Mouse (Mus musculus): ENCODE results near the gene Gm5155.
"Not testable (repeated sequence)": the region's sequence is repeated elsewhere in the genome, so short reads cannot be mapped to it uniquely, and the experiment has no call there.

The Gm5155 gene

GRCm38 (mm10) chr7:17871467-17871866 lies at the start of gene Gm5155:
Gene Gm5155, plus strand, starts transcription at chr7:17871767.
- DNase-seq (ENCODE audit: extremely low read depth, low read depth): no peak

- DNase-seq (ENCODE audit: extremely low read depth, low read depth): no peak
Observed at GRCm38 (mm10) chr7:17870776-17871175, 791 bp upstream of the Gm5155 start.

GRCm38 (mm10) chr7:17895341-17895740 lies 23.8 kb downstream of the Gm5155 start:
- DNase-seq (ENCODE audit: extremely low read depth, low read depth): not testable (repeated sequence)

- DNase-seq (ENCODE audit: extremely low read depth, low read depth): no peak
Observed at GRCm38 (mm10) chr7:17903146-17903915, 31.8 kb downstream of the Gm5155 start.

All from MEL-GATA-1-ER (cell line).